Mouse (Mus musculus) spleen, adult 18-20 months (tissue): ENCODE results near the gene Rab15.
"Not testable (repeated sequence)": the region's sequence is repeated elsewhere in the genome, so short reads cannot be mapped to it uniquely, and the experiment has no call there.

Source experiments
- DNase-seq, 2 experiments: peaks; one replicate each; pipeline ENCODE4 v3.0.0; 2022; ENCODE audit warnings: mixed read lengths in 2 of 2

The Rab15 gene

GRCm38 (mm10) chr12:76822651-76823041 is at the start of gene Rab15:
TSS of gene Rab15 (minus strand) at chr12:76822908.
- no peak for DNase-seq

- no peak for DNase-seq
Measured at GRCm38 (mm10) chr12:76869561-76869960, 46.9 kb upstream of the Rab15 start.

- no peak for DNase-seq
Measured at GRCm38 (mm10) chr12:76868463-76869198, 45.9 kb upstream of the Rab15 start.

GRCm38 (mm10) chr12:76867586-76868280 is 45.0 kb upstream of the Rab15 start:
- DNase-seq: no peak

GRCm38 (mm10) chr12:76865266-76865665 is 42.6 kb upstream of the Rab15 start:
- DNase-seq: no peak

- DNase-seq: no peak
Measured at GRCm38 (mm10) chr12:76863651-76864050, 40.9 kb upstream of the Rab15 start.

- not testable (repeated sequence) for DNase-seq
Measured at GRCm38 (mm10) chr12:76858788-76859187, 36.1 kb upstream of the Rab15 start.

- no peak for DNase-seq
Measured at GRCm38 (mm10) chr12:76857087-76857486, 34.4 kb upstream of the Rab15 start.

GRCm38 (mm10) chr12:76853378-76854142 is 30.9 kb upstream of the Rab15 start:
- DNase-seq: no peak

- DNase-seq: no peak
Measured at GRCm38 (mm10) chr12:76852419-76852818, 29.7 kb upstream of the Rab15 start.

- no peak for DNase-seq
Measured at GRCm38 (mm10) chr12:76844346-76845061, 21.8 kb upstream of the Rab15 start.

- no peak for DNase-seq
Measured at GRCm38 (mm10) chr12:76840081-76840480, 17.4 kb upstream of the Rab15 start.

- no peak for DNase-seq
Measured at GRCm38 (mm10) chr12:76839298-76839697, 16.6 kb upstream of the Rab15 start.

GRCm38 (mm10) chr12:76837844-76838650 is 15.3 kb upstream of the Rab15 start:
- DNase-seq: no peak

- peak; percentile 92 to 96 for DNase-seq
Measured at GRCm38 (mm10) chr12:76837101-76837843, 14.6 kb upstream of the Rab15 start.

- DNase-seq: no peak
Measured at GRCm38 (mm10) chr12:76832704-76833103, 10.0 kb upstream of the Rab15 start.

GRCm38 (mm10) chr12:76825283-76825682 is 2.6 kb upstream of the Rab15 start:
- DNase-seq: no peak

GRCm38 (mm10) chr12:76822002-76822650 is 582 bp downstream of the Rab15 start:
- peak in 1 of 2 experiments; percentile 13 for DNase-seq

- DNase-seq: no peak
Measured at GRCm38 (mm10) chr12:76820615-76821014, 2.1 kb downstream of the Rab15 start.

- no peak for DNase-seq
Measured at GRCm38 (mm10) chr12:76819816-76820215, 2.9 kb downstream of the Rab15 start.

GRCm38 (mm10) chr12:76818908-76819307 is 3.8 kb downstream of the Rab15 start:
- DNase-seq: no peak
